Mouse (Mus musculus): ENCODE measurements at regions not wholly inside any gene's neighbourhood (a gene's known extent, or its start where the extent isn't known, plus 50 kb on each side); places are given as distances from the start of the nearest gene placed in this dataset.

GRCm38 (mm10) chr16:71622664-71623063, 685.4 kb upstream of the Robo1 start:
- H3K9me3 ChIP-seq = no peaks in the 10 kb centered on the region
- no peaks in the 10 kb centered on the region for H3K27me3 ChIP-seq
- H3K27ac ChIP-seq = no peak overlapping the region
- H3K36me3 ChIP-seq = no peaks in the 10 kb centered on the region
- WGBS = 65% methylated on average over 8 of the region's 8 CpGs
- no peaks in the 10 kb centered on the region for H3K4me1 ChIP-seq
- no peak for ATAC-seq (ENCODE audit: borderline replicate concordance, extremely low read depth, low FRiP score, low TSS enrichment)
- no peak overlapping the region for H3K9ac ChIP-seq
- no peak overlapping the region for H3K4me2 ChIP-seq
- no peak overlapping the region for H3K4me3 ChIP-seq

GRCm38 (mm10) chr16:71640361-71640760, 667.7 kb upstream of the Robo1 start:
- Histone ChIP-seq H3K27me3 (no peaks in the 10 kb centered on the region), H3K4me1 (no peaks in the 10 kb centered on the region), H3K27ac (no peak overlapping the region), H3K9me3 (no peaks in the 10 kb centered on the region), H3K9ac (no peak overlapping the region), H3K36me3 (no peaks in the 10 kb centered on the region), H3K4me2 (no peak overlapping the region), H3K4me3 (no peak overlapping the region)
- 68% methylated on average over 2 of the region's 2 CpGs for WGBS
- no peak for ATAC-seq (ENCODE audit: borderline replicate concordance, extremely low read depth, low FRiP score, low TSS enrichment)

- Histone ChIP-seq H3K36me3 (no peaks in the 10 kb centered on the region), H3K9me3 (no peaks in the 10 kb centered on the region), H3K27me3 (no peaks in the 10 kb centered on the region), H3K27ac (no peak overlapping the region), H3K4me3 (no peak overlapping the region), H3K4me1 (no peaks in the 10 kb centered on the region), H3K4me2 (no peak overlapping the region), H3K9ac (no peak overlapping the region)
- ATAC-seq (ENCODE audit: borderline replicate concordance, extremely low read depth, low FRiP score, low TSS enrichment) = no peak
- 54% methylated on average over 6 of the region's 6 CpGs for WGBS
These were observed 664.9 kb upstream of the Robo1 start for GRCm38 (mm10) chr16:71643223-71643622.

- H3K9ac ChIP-seq = no peak overlapping the region
- 12% methylated on average over 2 of the region's 2 CpGs for WGBS
- H3K36me3 ChIP-seq = no peaks in the 10 kb centered on the region
- no peaks in the 10 kb centered on the region for H3K27me3 ChIP-seq
- H3K27ac ChIP-seq = no peak overlapping the region
- no peak overlapping the region for H3K4me2 ChIP-seq
- H3K4me3 ChIP-seq = no peak overlapping the region
- no peaks in the 10 kb centered on the region for H3K4me1 ChIP-seq
- ATAC-seq (ENCODE audit: borderline replicate concordance, extremely low read depth, low FRiP score, low TSS enrichment) = no peak
- H3K9me3 ChIP-seq = no peaks in the 10 kb centered on the region
These were observed 629.9 kb upstream of the Robo1 start for GRCm38 (mm10) chr16:71678075-71678701.

GRCm38 (mm10) chr16:71693464-71693863, 614.6 kb upstream of the Robo1 start:
- Histone ChIP-seq H3K27me3 (no peaks in the 10 kb centered on the region), H3K9me3 (no peaks in the 10 kb centered on the region), H3K27ac (no peak overlapping the region), H3K4me2 (no peak overlapping the region), H3K4me1 (no peaks in the 10 kb centered on the region), H3K4me3 (no peak overlapping the region), H3K9ac (no peak overlapping the region), H3K36me3 (no peaks in the 10 kb centered on the region)
- ATAC-seq (ENCODE audit: borderline replicate concordance, extremely low read depth, low FRiP score, low TSS enrichment) = no peak
- WGBS = 46% methylated on average over 4 of the region's 4 CpGs

- no peaks in the 10 kb centered on the region for H3K27me3 ChIP-seq
- H3K36me3 ChIP-seq = no peaks in the 10 kb centered on the region
- no peak overlapping the region for H3K27ac ChIP-seq
- H3K4me1 ChIP-seq = no peaks in the 10 kb centered on the region
- H3K9ac ChIP-seq = no peak overlapping the region
- no peaks in the 10 kb centered on the region for H3K9me3 ChIP-seq
- no peak for ATAC-seq (ENCODE audit: borderline replicate concordance, extremely low read depth, low FRiP score, low TSS enrichment)
- H3K4me2 ChIP-seq = no peak overlapping the region
- no peak overlapping the region for H3K4me3 ChIP-seq
These were observed 602.3 kb upstream of the Robo1 start for GRCm38 (mm10) chr16:71705846-71706245.

- Histone ChIP-seq H3K4me1 (no peaks in the 10 kb centered on the region), H3K9me3 (no peaks in the 10 kb centered on the region), H3K9ac (no peak overlapping the region), H3K36me3 (no peaks in the 10 kb centered on the region), H3K4me3 (no peak overlapping the region), H3K4me2 (no peak overlapping the region), H3K27ac (no peak overlapping the region), H3K27me3 (no peaks in the 10 kb centered on the region)
- ATAC-seq (ENCODE audit: borderline replicate concordance, extremely low read depth, low FRiP score, low TSS enrichment) = no peak
- WGBS = 85% methylated on average over 3 of the region's 3 CpGs
These were observed 598.4 kb upstream of the Robo1 start for GRCm38 (mm10) chr16:71709684-71710083.

GRCm38 (mm10) chr16:71711879-71712278, 596.2 kb upstream of the Robo1 start:
- Histone ChIP-seq H3K4me2 (no peak overlapping the region), H3K27ac (no peak overlapping the region), H3K27me3 (no peaks in the 10 kb centered on the region), H3K9ac (no peak overlapping the region), H3K9me3 (no peaks in the 10 kb centered on the region), H3K4me1 (no peaks in the 10 kb centered on the region), H3K36me3 (no peaks in the 10 kb centered on the region), H3K4me3 (no peak overlapping the region)
- no peak for ATAC-seq (ENCODE audit: borderline replicate concordance, extremely low read depth, low FRiP score, low TSS enrichment)
- WGBS = 77% methylated on average over 2 of the region's 2 CpGs

GRCm38 (mm10) chr16:71717207-71717606, 590.9 kb upstream of the Robo1 start:
- Histone ChIP-seq H3K4me3 (no peak overlapping the region), H3K4me2 (no peak overlapping the region), H3K9ac (no peak overlapping the region), H3K9me3 (no peaks in the 10 kb centered on the region), H3K36me3 (no peaks in the 10 kb centered on the region), H3K27me3 (no peaks in the 10 kb centered on the region), H3K27ac (no peak overlapping the region), H3K4me1 (no peaks in the 10 kb centered on the region)
- WGBS = 77% methylated on average over 3 of the region's 3 CpGs
- no peak for ATAC-seq (ENCODE audit: borderline replicate concordance, extremely low read depth, low FRiP score, low TSS enrichment)

- WGBS = 74% methylated on average over 2 of the region's 2 CpGs
- no peaks in the 10 kb centered on the region for H3K9me3 ChIP-seq
These were observed 583.2 kb upstream of the Robo1 start for GRCm38 (mm10) chr16:71724898-71725297.

GRCm38 (mm10) chr16:71737941-71738340, 570.2 kb upstream of the Robo1 start:
- WGBS = 73% methylated on average over 2 of the region's 2 CpGs
- ATAC-seq (ENCODE audit: borderline replicate concordance, extremely low read depth, low FRiP score, low TSS enrichment) = no peak
- no peaks in the 10 kb centered on the region for H3K36me3 ChIP-seq

More at GRCm38 (mm10) chr16:71724898-71725297, 583.2 kb upstream of the Robo1 start:
- ATAC-seq (ENCODE audit: borderline replicate concordance, extremely low read depth, low FRiP score, low TSS enrichment) = no peak
- Histone ChIP-seq H3K27ac (no peak overlapping the region), H3K4me2 (no peak overlapping the region), H3K36me3 (no peaks in the 10 kb centered on the region), H3K27me3 (no peaks in the 10 kb centered on the region), H3K4me3 (no peak overlapping the region), H3K9ac (no peak overlapping the region), H3K4me1 (no peaks in the 10 kb centered on the region)

GRCm38 (mm10) chr16:71739104-71739503, 569.0 kb upstream of the Robo1 start:
- Histone ChIP-seq H3K4me2 (no peak overlapping the region), H3K9me3 (no peaks in the 10 kb centered on the region), H3K9ac (no peak overlapping the region), H3K4me3 (no peak overlapping the region), H3K27ac (no peak overlapping the region), H3K4me1 (no peaks in the 10 kb centered on the region), H3K36me3 (no peaks in the 10 kb centered on the region), H3K27me3 (no peaks in the 10 kb centered on the region)
- 85% methylated on average over 5 of the region's 5 CpGs for WGBS
- ATAC-seq (ENCODE audit: borderline replicate concordance, extremely low read depth, low FRiP score, low TSS enrichment) = no peak

More at GRCm38 (mm10) chr16:71737941-71738340, 570.2 kb upstream of the Robo1 start:
- H3K4me1 ChIP-seq = no peaks in the 10 kb centered on the region
- no peak overlapping the region for H3K4me2 ChIP-seq
- no peak overlapping the region for H3K4me3 ChIP-seq
- H3K9me3 ChIP-seq = no peaks in the 10 kb centered on the region
- no peak overlapping the region for H3K27ac ChIP-seq
- H3K9ac ChIP-seq = no peak overlapping the region
- H3K27me3 ChIP-seq = no peaks in the 10 kb centered on the region

- no peak overlapping the region for H3K4me2 ChIP-seq
- no peaks in the 10 kb centered on the region for H3K36me3 ChIP-seq
- no peaks in the 10 kb centered on the region for H3K9me3 ChIP-seq
- no peaks in the 10 kb centered on the region for H3K4me1 ChIP-seq
- ATAC-seq (ENCODE audit: borderline replicate concordance, extremely low read depth, low FRiP score, low TSS enrichment) = no peak
- H3K9ac ChIP-seq = no peak overlapping the region
- no peaks in the 10 kb centered on the region for H3K27me3 ChIP-seq
- H3K4me3 ChIP-seq = no peak overlapping the region
- H3K27ac ChIP-seq = no peak overlapping the region
These were observed 527.2 kb upstream of the Robo1 start for GRCm38 (mm10) chr16:71780945-71781344.

Data from lung, embryonic 15.5 days (tissue).